Mouse (Mus musculus) layer of hippocampus, adult 11-12 months (tissue): ENCODE data around the gene Zfp787.
"Not testable (repeated sequence)": the region's sequence is repeated elsewhere in the genome, so short reads cannot be mapped to it uniquely, and the experiment has no call there.

Source experiments
- DNase-seq: peaks from one replicate; pipeline ENCODE4 v3.0.0; 2022; ENCODE audit warnings: low spot score

Zfp787 gene

DNA sequence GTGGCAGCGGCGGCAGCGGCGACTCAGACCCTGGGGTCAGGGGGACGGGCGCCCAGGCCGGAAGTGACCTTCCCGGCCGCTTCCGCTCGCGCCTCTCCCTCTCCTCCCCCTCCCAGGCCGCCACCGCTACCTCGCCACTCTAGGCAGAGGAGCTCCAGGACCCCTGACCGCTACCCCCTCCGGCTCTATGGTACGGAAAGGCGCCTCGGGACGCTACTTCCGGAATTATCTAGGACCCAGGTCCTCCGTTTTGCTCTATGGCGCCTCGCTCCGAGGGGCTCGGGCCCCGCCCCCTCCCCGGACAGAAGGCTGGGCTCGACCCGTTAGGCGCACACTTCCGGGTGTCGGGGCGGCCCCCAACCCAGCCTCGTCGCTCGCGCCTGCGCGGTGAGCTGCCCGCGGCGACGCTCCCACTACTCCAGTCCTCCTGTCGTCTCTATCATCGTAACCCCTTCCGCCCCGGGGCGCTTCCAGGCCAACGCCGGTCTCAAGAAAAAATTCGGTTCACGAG is at the start of gene Zfp787:
Gene Zfp787 (minus strand): TSS at position 97 of the 511 bp plus-strand sequence.
- DNase-seq, result peak; percentile 98

GRCm38 (mm10) chr7:6204200-6204599 is 48.4 kb upstream of the Zfp787 start:
- DNase-seq, result no peak

DNA sequence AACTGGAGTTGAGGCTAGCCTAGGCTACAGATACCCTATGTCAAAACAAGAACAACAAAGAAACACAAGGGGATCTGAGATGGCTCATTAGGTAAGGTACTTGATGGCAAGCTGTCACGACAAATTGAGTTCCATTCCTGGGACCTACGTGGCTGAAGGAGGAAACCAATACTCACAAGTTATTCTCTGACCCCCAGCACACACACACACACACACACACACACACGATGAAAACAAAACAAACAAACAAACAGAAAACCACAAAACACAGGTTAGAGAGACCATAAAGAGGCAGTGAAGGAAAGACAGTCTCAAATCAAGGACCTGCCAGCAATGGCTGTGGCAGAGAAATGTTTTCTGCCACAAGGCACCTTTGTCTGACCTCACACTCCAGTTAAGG is 41.0 kb upstream of the Zfp787 start, which contains the start of gene Galp:
Gene Galp (plus strand): TSS at position 301 of the 400 bp plus-strand sequence.
- no peak for DNase-seq

DNA sequence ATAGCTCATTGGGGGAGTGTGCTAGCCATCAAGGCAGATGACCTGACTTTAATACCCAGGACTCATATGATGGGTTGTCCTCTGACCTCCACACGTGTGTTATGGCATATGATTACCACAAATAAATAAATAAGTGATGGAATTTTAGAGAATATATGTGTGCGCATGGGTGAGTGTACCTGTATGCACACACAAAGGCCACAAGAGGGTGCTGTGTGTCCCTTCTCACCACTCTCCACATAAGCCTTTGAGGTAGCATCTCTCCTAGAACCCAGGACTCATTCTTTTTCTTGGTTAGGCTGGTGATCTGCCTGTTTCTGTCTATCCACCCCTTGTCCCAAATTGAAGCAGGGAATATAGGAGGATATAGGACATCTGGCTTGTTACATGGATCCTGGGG is 40.0 kb upstream of the Zfp787 start:
- DNase-seq, result no peak

DNA sequence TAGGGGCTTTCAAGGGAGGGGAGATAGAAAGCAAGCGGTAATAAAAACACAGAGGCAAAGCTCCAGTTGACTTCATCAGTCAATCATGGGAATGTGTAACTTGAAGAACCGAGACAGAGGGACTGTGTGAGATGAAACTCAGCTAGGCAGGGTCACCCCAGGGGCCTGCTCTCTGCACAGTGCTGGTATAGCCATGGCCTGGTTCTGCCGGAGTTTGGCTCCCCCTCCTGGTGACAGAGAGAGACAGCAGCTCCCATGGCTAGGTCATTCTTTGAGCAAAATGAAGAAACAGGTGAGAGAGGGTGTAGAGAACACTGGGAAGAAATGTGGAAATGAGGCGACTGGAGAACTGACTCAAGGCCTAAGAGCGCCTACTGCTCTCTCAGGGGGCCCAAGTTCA is 38.3 kb upstream of the Zfp787 start:
- DNase-seq, result peak; percentile 45

- DNase-seq, result peak; percentile 88
These were observed 35.6 kb upstream of the Zfp787 start for GRCm38 (mm10) chr7:6191376-6191775.

- DNase-seq, result no peak
These were observed 33.7 kb upstream of the Zfp787 start for GRCm38 (mm10) chr7:6189542-6189941.

- DNase-seq, result no peak
These were observed 31.0 kb upstream of the Zfp787 start for GRCm38 (mm10) chr7:6186756-6187155.

DNA sequence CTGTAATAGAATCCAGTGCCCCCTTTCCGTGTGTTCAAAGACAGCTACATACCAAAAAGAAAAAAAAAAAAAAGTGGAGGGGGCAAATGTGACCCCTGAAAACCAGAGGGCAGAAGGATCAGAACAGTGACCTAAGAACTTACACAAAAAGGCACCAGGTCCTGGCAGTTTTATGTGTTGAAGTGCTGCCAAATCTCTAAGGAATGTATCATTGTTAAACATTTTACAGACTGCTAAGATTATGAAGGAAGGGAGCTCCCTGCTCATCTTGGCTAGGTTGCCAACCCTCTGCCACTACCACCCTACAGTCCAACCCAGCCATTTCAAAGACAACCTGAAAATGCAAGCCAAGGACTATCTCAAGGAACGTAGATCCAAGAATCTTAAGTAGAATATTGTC is 30.4 kb upstream of the Zfp787 start:
- no peak for DNase-seq

DNA sequence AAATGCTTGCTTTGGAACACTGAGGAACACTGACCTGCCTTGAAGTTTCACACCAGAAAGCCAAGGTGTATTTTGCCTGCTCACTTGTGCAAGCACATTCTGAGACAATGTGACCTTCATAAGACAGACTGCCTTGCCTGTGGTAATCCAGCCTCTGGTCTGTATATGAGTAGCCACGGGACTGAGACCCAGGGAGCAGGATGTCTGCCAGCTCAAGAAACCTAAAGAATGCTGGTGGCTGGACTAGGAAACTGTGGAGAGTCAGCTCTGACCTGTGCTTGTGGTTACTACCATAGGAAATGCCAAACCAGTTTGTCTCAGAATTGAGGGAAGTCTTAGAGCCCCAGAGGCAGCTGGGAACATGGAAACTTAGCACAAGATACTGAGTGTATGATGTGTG is 29.6 kb upstream of the Zfp787 start:
- no peak for DNase-seq

GRCm38 (mm10) chr7:6184521-6184920 is 28.7 kb upstream of the Zfp787 start:
- DNase-seq, result no peak

GRCm38 (mm10) chr7:6183802-6184201 is 28.0 kb upstream of the Zfp787 start:
- no peak for DNase-seq

- DNase-seq, result no peak
These were observed 27.1 kb upstream of the Zfp787 start for GRCm38 (mm10) chr7:6182882-6183281.

DNA sequence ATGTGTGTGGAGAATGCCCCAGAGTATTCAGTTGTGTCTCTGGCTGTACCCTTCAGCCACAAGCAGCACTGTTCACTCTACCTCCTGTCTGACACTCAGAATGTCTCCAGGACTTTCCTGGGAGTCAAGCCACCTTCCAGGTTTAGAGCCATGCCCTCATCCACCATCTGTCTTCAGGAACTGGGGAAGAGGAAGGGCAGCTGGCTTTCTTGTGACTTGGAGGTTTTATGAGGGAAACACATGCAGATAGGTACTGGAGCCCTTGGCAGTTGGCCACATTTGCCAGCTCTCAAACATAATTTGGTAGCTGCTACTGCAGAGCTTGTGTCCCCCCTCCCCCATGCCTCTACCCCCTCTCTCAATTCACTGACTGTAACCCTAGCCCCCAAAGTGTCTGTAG is 23.2 kb upstream of the Zfp787 start:
- DNase-seq, result no peak

- DNase-seq, result not testable (repeated sequence)
These were observed 18.7 kb upstream of the Zfp787 start for GRCm38 (mm10) chr7:6174365-6174987.

- DNase-seq, result no peak
These were observed 18.1 kb upstream of the Zfp787 start for GRCm38 (mm10) chr7:6173872-6174271.

- DNase-seq, result peak; percentile 37
These were observed 17.0 kb upstream of the Zfp787 start for GRCm38 (mm10) chr7:6172674-6173244.

DNA sequence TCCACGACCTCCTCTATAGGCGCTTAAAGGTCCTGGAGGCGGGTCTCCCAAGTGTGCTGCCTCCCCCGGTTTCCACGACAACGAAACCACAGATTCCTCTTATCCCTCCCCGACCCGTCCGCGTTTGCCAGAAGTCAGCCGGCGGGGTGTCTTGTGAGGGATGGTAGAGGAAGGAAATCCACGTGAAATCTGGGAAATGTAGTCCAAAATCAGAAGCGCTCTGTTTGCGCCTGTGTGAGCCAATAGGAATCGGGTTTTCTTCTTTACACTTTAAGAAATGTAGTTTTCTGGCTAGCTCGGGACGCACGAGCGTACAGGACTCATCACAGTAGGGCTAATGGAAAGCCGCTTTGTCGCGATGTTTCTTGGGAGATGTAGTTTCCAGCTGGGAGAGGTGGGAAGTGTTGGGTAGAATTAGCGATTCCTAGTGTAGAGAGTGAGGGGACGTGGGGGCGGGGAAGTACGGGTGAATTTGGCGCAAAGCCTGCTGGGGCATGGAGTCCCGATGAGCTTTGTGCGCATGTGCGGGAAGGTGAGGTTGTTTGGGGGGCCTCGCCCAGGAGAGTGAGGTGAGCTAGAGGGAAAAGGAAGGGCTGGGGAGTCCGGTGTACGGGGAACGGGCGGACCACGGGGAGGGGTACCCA is 16.3 kb upstream of the Zfp787 start, which contains the start of gene Zfp444:
Gene Zfp444 (plus strand): TSS at position 221 of the 644 bp plus-strand sequence.
- peak; percentile 99 for DNase-seq

GRCm38 (mm10) chr7:6171444-6172005 is 15.7 kb upstream of the Zfp787 start:
- peak; percentile 75 for DNase-seq

DNA sequence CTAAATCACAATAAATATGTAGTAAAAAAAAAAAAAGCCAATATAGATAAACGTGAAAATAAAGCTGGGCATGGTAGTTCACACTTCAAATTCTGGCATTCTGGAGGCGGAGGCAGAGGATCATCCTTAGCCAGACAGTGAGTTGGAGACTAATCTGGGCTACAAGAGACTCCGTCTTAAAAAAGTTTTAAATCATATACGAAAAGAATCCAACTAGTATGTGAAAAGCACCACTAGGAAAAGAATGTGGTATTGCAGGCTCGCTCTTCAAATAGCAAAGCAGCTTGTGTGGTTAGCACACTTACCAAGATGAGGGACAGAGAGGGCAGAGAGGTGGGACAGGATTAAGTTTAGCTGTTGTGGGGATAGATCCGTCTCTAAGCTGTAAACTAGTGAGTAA is 15.1 kb upstream of the Zfp787 start:
- no peak for DNase-seq

GRCm38 (mm10) chr7:6170391-6170790 is 14.6 kb upstream of the Zfp787 start:
- no peak for DNase-seq

GRCm38 (mm10) chr7:6169403-6169802 is 13.6 kb upstream of the Zfp787 start:
- DNase-seq, result no peak

DNA sequence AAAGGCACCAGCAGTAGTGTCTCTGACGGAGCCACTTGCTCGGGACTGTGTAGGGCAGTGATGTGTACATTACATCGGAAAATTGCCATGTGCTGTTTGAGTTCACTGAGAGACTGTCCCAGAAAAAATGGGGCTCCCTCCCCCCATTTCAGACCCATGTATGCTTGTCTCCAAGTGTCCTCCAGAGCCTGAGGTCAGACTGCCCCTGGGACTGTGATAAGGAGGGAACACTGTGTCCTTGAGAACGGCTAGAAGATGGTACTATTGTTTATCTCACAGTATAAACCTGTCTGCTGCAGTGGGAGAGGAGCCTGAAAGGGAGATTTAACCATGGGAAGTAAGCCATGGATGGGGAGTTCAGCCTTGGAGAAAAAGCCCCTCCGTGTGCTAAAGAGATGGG is 8.9 kb upstream of the Zfp787 start:
- no peak for DNase-seq
